Mouse (Mus musculus): ENCODE measurements at regions not wholly inside any gene's neighbourhood (a gene's known extent, or its start where the extent isn't known, plus 50 kb on each side); places are given as distances from the start of the nearest gene placed in this dataset.
A peak's percentile ranks its signal among the peaks of the same experiment; 100 is the strongest.
"Not testable (repeated sequence)": the region's sequence is repeated elsewhere in the genome, so short reads cannot be mapped to it uniquely, and the experiment has no call there.

DNA sequence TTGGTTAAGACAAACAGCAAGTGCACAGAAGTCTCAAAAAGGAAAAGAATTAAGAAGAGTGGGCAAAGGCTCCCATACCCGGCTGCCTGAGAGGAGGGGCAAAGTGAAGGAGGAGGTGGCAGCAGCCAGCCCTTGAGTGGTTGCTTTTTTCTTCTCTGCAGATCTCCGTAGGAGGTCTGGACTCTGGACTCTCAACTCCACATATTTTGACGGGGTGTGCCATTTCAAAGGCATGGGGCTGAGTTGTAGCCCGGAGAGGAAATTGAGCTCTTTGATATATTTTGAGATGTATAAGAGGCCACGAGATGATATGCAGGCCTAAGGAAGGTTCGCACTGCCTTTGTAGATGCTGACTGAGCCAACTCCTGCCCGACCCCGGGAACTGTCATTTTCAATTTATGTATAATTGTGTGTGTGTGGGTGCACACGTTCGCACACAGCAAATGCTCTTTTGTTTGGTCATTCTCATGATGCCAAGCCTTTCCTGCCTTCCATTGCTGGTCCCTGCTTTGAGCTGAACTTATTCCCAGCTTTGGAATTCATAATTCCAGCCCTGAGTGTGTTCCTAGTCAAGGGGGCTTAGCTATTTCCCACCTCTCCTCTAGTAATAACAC lies 56.4 kb downstream of the Cxcr4 start:
- no peak for DNase-seq (ENCODE audit: low spot score)
- intact Hi-C loops (cut with DNase I), result no loop called here

GRCm38 (mm10) chr1:128532632-128533031 lies 59.5 kb downstream of the Cxcr4 start:
- intact Hi-C loops (cut with DNase I), result no loop called here

DNA sequence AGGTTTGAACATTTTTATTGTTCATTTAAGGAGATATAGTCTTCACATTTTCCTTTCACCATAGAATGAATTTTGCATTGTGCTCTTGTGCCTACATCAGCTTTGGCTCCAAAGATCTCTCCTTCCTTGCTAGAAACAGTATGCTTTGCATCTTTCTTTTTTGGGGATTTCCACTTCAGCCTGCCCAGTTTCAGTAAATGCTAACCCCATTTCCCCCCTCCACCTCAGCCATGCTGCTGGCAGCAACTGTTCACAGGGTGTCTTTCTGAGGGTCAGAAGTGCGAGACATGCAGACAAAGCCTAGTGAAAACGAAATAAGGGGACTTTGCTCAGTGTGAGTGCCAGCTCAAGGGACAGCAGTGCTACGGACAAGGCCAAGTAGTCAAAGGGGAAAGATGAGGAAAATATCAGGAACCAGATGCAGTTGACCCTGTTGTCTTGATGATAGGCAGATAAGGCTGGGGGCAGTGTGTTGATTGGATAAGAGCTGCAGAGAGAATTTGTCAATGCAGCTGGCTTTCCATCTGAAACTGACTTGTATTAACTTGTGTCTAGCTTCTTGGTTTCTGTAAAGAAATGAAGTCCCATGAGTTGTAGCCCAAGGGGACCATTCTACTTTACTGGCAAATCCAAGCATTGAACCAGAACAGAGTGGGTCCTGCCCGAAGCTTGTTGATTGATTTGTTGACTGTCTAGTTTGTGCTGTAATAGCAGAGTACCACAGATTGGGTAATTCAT lies 62.1 kb downstream of the Cxcr4 start:
- no peak for DNase-seq (ENCODE audit: low spot score)
- intact Hi-C loops (cut with DNase I), result no loop called here

More at GRCm38 (mm10) chr1:128532632-128533031, 59.5 kb downstream of the Cxcr4 start:
- no peak for DNase-seq (ENCODE audit: low spot score)

- intact Hi-C loops (cut with DNase I), result no loop called here
- no peak for DNase-seq (ENCODE audit: low spot score)
Observed at GRCm38 (mm10) chr1:128519234-128519633, 72.9 kb downstream of the Cxcr4 start.

DNA sequence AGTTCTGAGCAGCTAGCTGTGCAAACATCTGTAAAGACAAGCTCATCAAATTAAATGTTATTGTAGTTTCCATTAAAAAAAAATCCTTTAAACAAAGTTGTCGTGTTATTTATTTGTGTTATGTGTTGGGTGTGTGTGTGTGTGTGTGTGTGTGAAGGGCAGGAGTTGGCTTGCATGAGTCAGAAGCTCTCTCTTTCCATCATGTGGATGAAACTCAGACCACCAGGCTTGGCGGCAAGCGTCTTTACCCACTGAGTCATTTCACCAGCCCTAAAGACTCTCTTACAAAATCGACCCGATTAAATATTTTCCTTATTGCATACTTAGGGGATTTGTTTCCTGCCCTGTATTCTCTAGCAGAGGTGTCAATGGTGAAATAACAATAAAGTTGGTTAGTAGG lies 73.6 kb downstream of the Cxcr4 start:
- DNase-seq (ENCODE audit: low spot score), result no peak
- intact Hi-C loops (cut with DNase I), result no loop called here

DNA sequence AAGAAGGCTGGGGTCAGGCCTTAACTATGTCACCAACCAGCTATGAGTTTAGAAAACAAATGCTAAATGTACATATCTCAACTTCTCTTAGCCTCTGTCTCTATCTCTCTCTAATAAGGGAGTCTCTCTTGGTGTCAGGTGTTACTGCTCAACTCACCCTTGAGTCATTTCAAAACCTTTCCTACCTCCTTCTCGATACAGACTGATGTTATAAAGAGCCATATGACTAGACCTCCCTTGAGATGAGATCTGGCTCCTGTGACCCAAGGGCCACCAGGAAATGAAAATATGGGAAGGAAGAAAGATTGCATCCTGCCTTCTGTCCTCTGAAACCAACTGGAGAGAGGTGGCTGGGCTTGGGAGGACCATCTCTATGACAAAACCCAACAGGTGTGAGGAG lies 74.7 kb downstream of the Cxcr4 start:
- no peak for DNase-seq (ENCODE audit: low spot score)
- intact Hi-C loops (cut with DNase I), result no loop called here

- intact Hi-C loops (cut with DNase I), result no loop called here
- DNase-seq (ENCODE audit: low spot score), result no peak
Observed at GRCm38 (mm10) chr1:128514327-128514726, 77.8 kb downstream of the Cxcr4 start.

GRCm38 (mm10) chr1:128513911-128514310 lies 78.2 kb downstream of the Cxcr4 start:
- intact Hi-C loops (cut with DNase I), result no loop called here

DNA sequence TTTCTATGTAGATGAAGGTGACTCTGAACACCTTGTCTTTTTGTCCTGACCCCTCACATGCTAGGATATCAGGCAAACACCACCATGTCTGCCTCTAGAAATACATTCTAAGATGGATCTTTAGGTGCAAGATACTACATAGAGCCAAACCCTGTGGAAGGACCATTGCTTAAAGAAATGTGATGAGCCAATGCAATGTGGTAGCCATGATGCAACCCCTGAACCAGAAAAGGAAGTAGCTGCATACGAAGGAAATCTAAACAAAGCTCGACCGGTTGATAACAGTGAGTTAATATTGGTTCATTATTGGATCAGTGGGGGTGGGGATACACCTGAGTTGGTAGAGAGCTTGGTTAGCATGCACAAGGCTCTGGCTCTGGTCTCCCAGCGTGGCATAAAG lies 78.9 kb downstream of the Cxcr4 start:
- intact Hi-C loops (cut with DNase I), result no loop called here
- DNase-seq (ENCODE audit: low spot score), result no peak

More at GRCm38 (mm10) chr1:128513911-128514310, 78.2 kb downstream of the Cxcr4 start:
- DNase-seq (ENCODE audit: low spot score), result no peak

DNA sequence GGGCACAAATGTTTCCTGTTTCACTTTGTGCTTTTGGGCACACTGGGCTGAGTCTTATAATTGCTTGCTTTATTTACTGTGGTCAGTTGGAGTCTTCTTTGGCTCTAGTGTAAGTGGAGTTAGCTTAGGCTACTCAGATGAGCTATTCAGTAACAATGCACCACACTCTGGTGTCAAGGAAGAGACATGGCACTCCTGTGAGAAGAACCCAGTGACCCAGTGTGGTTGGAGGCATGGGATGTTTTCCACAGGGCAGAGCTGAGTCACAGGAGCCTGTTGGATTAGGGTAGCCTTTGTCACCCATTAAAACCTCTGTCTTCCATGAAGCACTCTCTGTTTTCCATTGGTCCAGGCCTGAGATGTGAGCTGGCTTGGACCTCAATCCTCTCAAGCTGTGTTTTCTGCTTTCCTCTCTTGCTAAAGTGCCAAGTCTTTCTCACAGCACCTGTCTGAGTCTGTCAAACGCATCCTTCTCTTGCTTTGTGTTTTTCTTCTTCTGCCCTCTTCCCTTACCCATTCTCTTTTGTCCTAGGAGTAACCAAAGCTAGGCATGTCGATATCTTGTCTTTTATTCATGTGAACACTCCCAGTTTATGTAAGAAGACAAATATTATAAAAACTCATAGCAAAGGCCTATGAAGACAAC lies 83.2 kb downstream of the Cxcr4 start:
- DNase-seq (ENCODE audit: low spot score), result no peak
- intact Hi-C loops (cut with DNase I), result no loop called here

- DNase-seq (ENCODE audit: low spot score), result no peak
- intact Hi-C loops (cut with DNase I), result no loop called here
Observed at GRCm38 (mm10) chr1:128506551-128507313, 85.4 kb downstream of the Cxcr4 start.

GRCm38 (mm10) chr1:128504371-128504770 lies 87.2 kb upstream of the Dars start:
- intact Hi-C loops (cut with DNase I), result no loop called here
- DNase-seq (ENCODE audit: low spot score), result no peak

GRCm38 (mm10) chr1:128498042-128498772 lies 81.0 kb upstream of the Dars start:
- intact Hi-C loops (cut with DNase I), result no loop called here
- no peak for DNase-seq (ENCODE audit: low spot score)

DNA sequence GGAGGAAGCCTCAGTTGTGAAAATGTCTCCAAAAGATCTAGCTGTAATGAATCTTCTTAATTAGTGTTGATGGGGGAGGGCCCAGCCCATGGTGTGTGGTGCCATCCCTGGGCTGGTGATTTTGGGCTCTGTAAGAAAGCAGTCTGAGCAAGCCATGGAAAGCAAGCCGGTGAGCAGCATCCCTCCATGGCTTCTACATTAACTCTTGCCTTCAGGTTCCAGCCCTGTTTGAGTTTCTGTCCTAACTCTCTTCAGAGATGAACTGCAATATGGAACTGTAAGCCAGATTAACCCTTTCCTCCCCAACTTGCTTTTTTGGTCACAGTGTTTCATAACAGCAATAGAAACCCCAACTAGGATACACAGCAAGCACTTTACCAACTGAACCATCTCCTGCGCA lies 75.1 kb upstream of the Dars start:
- no peak for DNase-seq (ENCODE audit: low spot score)
- intact Hi-C loops (cut with DNase I), result no loop called here

GRCm38 (mm10) chr1:128487181-128487580 lies 70.0 kb upstream of the Dars start:
- intact Hi-C loops (cut with DNase I); DNase-seq (ENCODE audit: low spot score): not testable (repeated sequence)

- DNase-seq (ENCODE audit: low spot score), result no peak
- intact Hi-C loops (cut with DNase I), result no loop called here
Observed at GRCm38 (mm10) chr1:128478376-128478775, 61.2 kb upstream of the Dars start.

- intact Hi-C loops (cut with DNase I), result no loop called here
- no peak for DNase-seq (ENCODE audit: low spot score)
Observed at GRCm38 (mm10) chr1:128477653-128478052, 60.5 kb upstream of the Dars start.

DNA sequence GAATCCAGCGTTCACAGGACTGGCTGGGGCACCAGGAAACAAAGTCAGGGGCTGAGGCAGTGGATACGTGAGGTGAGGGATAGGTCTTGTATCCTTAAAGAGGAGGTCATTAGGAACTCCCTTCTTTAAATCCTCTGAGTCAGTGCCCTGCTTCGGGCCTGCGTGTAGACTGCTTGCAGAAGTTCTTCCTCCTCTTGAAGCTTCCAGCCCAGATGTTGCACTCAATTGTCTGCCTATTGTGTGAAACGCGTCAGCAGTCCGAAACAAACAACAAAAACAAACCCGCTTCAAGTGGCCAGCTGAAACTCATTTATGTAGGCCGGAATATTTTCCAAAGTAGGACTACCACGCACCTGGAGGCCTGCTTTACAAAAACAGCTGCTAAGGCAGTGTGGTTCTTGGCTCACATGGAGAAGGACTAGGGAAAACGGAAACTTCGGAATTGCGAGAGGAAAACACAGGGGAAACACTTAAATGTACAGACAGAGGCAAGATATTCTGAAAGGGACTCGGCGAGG lies 55.6 kb upstream of the Dars start:
- intact Hi-C loops (cut with DNase I), result loop anchor here (5.0 kb wide), 1 partner anchor 120 kb away; the partner anchor contains the start of gene Cxcr4

DNA sequence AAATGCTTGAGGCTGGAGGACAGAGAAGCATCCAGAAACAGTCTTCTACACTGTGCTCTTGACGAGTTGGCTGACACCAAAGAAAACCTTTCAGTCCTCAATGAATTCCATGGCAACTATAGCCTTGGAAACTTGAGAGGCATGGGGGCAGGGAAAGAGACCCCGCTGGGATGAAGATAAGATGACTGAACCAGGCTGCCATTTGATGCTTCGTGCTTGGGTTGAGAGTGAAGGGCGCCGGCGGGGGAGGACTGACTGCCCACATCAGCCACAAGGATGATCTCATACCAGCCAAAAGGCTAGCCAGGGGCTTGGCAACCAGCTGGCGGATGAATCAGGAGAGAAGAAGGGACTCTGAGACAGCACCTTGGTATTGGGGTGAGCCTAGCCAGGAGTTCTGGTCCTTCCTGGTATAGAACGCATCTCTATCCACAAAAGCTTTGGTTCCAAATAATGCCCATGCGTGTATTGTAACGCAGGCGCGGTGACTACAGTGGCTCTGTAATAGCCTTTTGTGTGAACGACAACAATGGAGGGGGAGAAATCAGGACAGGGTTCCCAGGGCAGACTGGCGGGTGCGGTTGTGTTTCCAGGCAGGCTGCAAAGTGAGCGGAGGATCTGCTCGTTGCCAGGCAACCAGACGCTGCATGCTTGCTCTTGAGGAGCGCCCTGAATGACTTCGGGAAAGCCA lies 55.0 kb upstream of the Dars start:
- peak; percentile 54 for DNase-seq (ENCODE audit: low spot score)
- intact Hi-C loops (cut with DNase I), result loop anchor here (5.0 kb wide), 1 partner anchor 120 kb away; the partner anchor contains the start of gene Cxcr4

More for the DNA sequence above, 55.6 kb upstream of the Dars start:
- no peak for DNase-seq (ENCODE audit: low spot score)
